Mouse (Mus musculus): ENCODE results near the gene H2-Q1. TPM values are rescaled to one million over a fixed set of nuclear protein-coding genes. Genes with fewer than 3 reads are reported as not detected.
"Not testable (repeated sequence)": the region's sequence is repeated elsewhere in the genome, so short reads cannot be mapped to it uniquely, and the experiment has no call there.

Gene H2-Q1
- polyA plus RNA-seq, 1 experiment from 2014 or later, result 0.74 TPM

DNA sequence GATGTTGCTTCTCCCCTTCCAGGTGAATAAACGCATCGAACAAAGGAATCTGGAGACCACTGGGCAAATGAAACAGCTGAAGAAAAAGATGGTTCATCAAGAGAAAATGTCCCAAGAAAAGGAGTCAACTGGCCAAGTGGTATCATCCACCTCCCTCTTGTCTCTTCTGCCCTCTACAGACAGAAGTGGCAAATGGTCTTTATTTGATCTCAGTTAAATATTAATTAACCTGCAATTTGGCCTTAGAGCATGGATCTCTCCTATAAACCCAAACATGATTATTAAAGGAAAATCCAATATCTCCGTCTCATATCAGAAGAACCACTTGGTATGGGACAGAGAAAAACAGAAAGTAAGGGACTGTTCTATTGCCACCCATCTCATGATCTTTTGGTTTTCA, 9.5 kb downstream of the H2-Q1 start:
- WGBS, result 54% methylated on average over 3 of the region's 3 CpGs
- H3K27me3 ChIP-seq (ENCODE audit: control insufficient read depth, insufficient read depth, low read length); ATAC-seq (ENCODE audit: insufficient read depth, low FRiP score); H3K4me1 ChIP-seq (ENCODE audit: control insufficient read depth, insufficient read depth, low read length); H3K4me2 ChIP-seq (ENCODE audit: low read depth, low read length); H3K4me3 ChIP-seq (replicated peaks; ENCODE audit: low read length); H3K36me3 ChIP-seq (ENCODE audit: control insufficient read depth, insufficient read depth, low read length); H3K9me3 ChIP-seq (replicated peaks; ENCODE audit: control insufficient read depth, low read length); H3K27ac ChIP-seq (ENCODE audit: low read length); H3K9ac ChIP-seq (ENCODE audit: low read length): not testable (repeated sequence)

GRCm38 (mm10) chr17:35331546-35331945, 11.3 kb downstream of the H2-Q1 start:
- not testable (repeated sequence) for H3K4me3 ChIP-seq (replicated peaks; ENCODE audit: low read length); H3K4me2 ChIP-seq (ENCODE audit: low read depth, low read length); H3K9me3 ChIP-seq (replicated peaks; ENCODE audit: control insufficient read depth, low read length); H3K36me3 ChIP-seq (ENCODE audit: control insufficient read depth, insufficient read depth, low read length); ATAC-seq (ENCODE audit: insufficient read depth, low FRiP score); H3K27ac ChIP-seq (ENCODE audit: low read length); H3K27me3 ChIP-seq (ENCODE audit: control insufficient read depth, insufficient read depth, low read length); H3K4me1 ChIP-seq (ENCODE audit: control insufficient read depth, insufficient read depth, low read length); H3K9ac ChIP-seq (ENCODE audit: low read length)
- 59% methylated on average over 6 of the region's 6 CpGs for WGBS

DNA sequence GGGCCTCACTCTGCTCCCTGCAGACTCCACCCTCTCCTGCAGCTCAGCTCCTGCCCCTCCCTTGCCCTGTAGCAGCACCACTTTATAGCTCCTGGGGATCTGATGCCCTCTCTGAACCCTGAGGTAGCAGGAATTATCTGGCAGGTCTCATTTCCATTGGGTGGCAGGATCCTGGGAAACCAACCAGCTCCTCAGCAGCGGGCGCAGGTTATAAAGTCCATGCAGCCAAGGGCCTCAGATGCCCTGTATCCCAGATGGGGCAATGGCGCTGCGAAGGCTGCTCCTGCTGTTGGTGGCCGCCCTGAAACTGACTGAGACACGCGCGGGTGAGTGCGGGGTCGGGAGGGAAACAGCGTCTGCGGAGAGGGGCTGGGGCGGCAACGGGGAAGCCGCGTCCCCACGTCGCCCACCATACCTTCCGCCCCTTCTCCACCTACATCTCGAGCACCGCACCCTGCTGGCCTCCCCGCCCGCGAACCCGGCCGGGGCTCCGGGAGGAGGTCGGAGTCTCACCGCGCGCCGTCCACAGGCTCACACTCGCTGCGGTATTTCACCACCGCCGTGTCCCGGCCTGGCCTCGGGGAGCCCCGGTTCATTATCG, 22.0 kb downstream of the H2-Q1 start, which contains the start of gene H2-Q2:
H2-Q2 (plus strand) TSS at position 172 of the 601 bp plus-strand sequence.
- no peaks in the 10 kb centered on the region for H3K9me3 ChIP-seq (replicated peaks; ENCODE audit: control insufficient read depth, low read length)
- H3K4me2 ChIP-seq (ENCODE audit: low read depth, low read length), result peak within 1 kb of the TSS; percentile 71
- H3K4me1 ChIP-seq (ENCODE audit: control insufficient read depth, insufficient read depth, low read length), result 0 out of 2 replicates have a peak, but pooled peaks cover 3% of the 10 kb centered on the region
- H3K9ac ChIP-seq (ENCODE audit: low read length), result peak within 1 kb of the TSS; percentile 48
- no peak within 1 kb of the TSS for H3K27ac ChIP-seq (ENCODE audit: low read length)
- H3K27me3 ChIP-seq (ENCODE audit: control insufficient read depth, insufficient read depth, low read length), result peaks cover 24% of the 10 kb centered on the region
- H3K4me3 ChIP-seq (replicated peaks; ENCODE audit: low read length), result peak within 1 kb of the TSS; percentile 50
- under 1% methylated on average over 39 of the region's 40 CpGs for WGBS
- peak; percentile 44 for ATAC-seq (ENCODE audit: insufficient read depth, low FRiP score)
- no peaks in the 10 kb centered on the region for H3K36me3 ChIP-seq (ENCODE audit: control insufficient read depth, insufficient read depth, low read length)

DNA sequence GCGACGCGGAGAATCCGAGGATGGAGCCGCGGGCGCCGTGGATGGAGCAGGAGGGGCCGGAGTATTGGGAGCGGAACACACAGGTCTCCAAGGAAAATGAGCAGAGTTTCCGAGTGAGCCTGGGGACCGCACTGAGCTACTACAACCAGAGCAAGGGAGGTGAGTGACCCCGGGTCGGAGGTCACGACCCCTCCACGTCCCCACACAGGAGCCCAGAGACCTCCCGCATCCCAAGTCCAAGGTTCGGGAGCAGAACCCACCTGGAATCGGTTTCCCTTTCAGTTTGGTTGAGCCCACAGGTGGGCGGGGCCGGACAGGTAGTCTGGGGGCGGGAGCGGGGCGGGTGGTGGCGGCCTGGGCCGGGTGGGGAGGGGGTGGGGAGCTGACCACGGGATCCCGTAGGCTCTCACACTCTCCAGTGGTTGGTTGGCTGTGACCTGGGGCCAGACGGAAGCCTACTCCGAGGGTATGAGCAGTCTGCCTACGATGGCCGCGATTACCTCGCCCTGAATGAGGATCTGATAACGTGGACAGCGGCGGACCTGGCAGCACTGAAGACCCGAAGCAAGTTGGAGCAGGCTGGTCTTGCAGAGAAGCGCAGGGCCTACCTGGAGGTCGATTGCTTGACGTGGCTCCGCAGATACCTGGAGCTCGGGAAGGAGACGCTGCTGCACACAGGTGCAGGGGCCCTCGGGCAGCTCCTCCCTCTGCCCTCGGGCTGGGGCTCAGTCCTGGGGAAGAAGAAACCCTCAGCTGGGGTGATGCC, 22.7 kb downstream of the H2-Q1 start:
- H3K4me3 ChIP-seq (replicated peaks; ENCODE audit: low read length), result peak overlapping the region; percentile 50
- peak overlapping the region; percentile 48 for H3K9ac ChIP-seq (ENCODE audit: low read length)
- H3K27ac ChIP-seq (ENCODE audit: low read length), result no peak overlapping the region
- no peaks in the 10 kb centered on the region for H3K36me3 ChIP-seq (ENCODE audit: control insufficient read depth, insufficient read depth, low read length)
- peak overlapping the region; percentile 71 for H3K4me2 ChIP-seq (ENCODE audit: low read depth, low read length)
- H3K4me1 ChIP-seq (ENCODE audit: control insufficient read depth, insufficient read depth, low read length), result 0 out of 2 replicates have a peak, but pooled peaks cover 3% of the 10 kb centered on the region
- peak; percentile 81 for ATAC-seq (ENCODE audit: insufficient read depth, low FRiP score)
- peaks cover 24% of the 10 kb centered on the region for H3K27me3 ChIP-seq (ENCODE audit: control insufficient read depth, insufficient read depth, low read length)
- H3K9me3 ChIP-seq (replicated peaks; ENCODE audit: control insufficient read depth, low read length), result no peaks in the 10 kb centered on the region
- WGBS, result 3% methylated on average over 46 of the region's 46 CpGs

DNA sequence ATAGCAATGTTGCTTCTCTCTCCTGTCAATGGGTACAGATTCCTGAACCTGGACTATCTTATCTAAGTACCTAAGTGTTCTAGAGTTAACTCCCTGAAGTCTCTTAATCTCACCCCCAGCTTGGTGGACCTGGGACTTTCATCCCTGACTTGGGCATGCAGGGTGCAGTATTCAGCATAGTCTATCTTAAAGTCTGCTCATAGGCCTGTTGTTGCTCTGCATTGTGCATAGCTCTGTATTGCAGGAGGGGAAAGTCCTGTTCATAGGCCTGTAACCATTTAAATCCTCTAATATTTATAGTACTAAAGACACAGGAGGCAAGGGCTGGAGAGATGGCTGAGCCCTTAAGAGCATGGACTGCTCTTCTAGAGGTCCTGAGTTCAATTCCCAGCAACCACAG, 27.5 kb downstream of the H2-Q1 start:
- H3K9me3 ChIP-seq (replicated peaks; ENCODE audit: control insufficient read depth, low read length); H3K27ac ChIP-seq (ENCODE audit: low read length); ATAC-seq (ENCODE audit: insufficient read depth, low FRiP score); H3K4me2 ChIP-seq (ENCODE audit: low read depth, low read length); H3K4me3 ChIP-seq (replicated peaks; ENCODE audit: low read length); H3K36me3 ChIP-seq (ENCODE audit: control insufficient read depth, insufficient read depth, low read length); H3K4me1 ChIP-seq (ENCODE audit: control insufficient read depth, insufficient read depth, low read length); H3K9ac ChIP-seq (ENCODE audit: low read length): not testable (repeated sequence)
- peaks cover 11% of the 10 kb centered on the region for H3K27me3 ChIP-seq (ENCODE audit: control insufficient read depth, insufficient read depth, low read length)

DNA sequence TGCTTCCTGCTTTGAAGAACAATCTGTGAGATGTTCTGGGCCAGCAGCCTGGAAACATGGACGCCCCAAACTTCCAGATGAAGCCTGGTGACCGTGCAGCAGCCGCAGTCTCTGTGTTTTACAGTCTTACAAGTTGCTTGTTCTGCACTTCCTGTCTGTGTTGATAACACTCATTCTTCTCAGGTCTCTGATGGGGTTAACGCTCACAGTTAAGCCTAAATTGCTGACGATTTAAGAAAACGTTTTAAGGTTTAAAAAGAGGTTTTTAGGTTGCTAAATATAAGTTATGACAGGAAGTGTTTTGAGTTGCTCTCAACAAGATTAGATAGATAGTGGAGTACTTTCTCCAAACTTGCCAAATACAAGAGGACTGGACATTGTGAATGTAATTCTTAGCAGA, 33.1 kb downstream of the H2-Q1 start:
- not testable (repeated sequence) for H3K4me2 ChIP-seq (ENCODE audit: low read depth, low read length); ATAC-seq (ENCODE audit: insufficient read depth, low FRiP score); H3K4me3 ChIP-seq (replicated peaks; ENCODE audit: low read length); H3K27ac ChIP-seq (ENCODE audit: low read length); H3K4me1 ChIP-seq (ENCODE audit: control insufficient read depth, insufficient read depth, low read length); H3K9me3 ChIP-seq (replicated peaks; ENCODE audit: control insufficient read depth, low read length); H3K27me3 ChIP-seq (ENCODE audit: control insufficient read depth, insufficient read depth, low read length); H3K9ac ChIP-seq (ENCODE audit: low read length); H3K36me3 ChIP-seq (ENCODE audit: control insufficient read depth, insufficient read depth, low read length)
- WGBS, result 45% methylated on average over 6 of the region's 6 CpGs

GRCm38 (mm10) chr17:35354071-35354470, 33.9 kb downstream of the H2-Q1 start:
- Histone ChIP-seq H3K36me3 (ENCODE audit: control insufficient read depth, insufficient read depth, low read length) (no peaks in the 10 kb centered on the region), H3K27ac (ENCODE audit: low read length) (no peak overlapping the region), H3K4me2 (ENCODE audit: low read depth, low read length) (no peak overlapping the region), H3K9me3 (replicated peaks; ENCODE audit: control insufficient read depth, low read length) (no peaks in the 10 kb centered on the region), H3K9ac (ENCODE audit: low read length) (no peak overlapping the region), H3K27me3 (ENCODE audit: control insufficient read depth, insufficient read depth, low read length) (peaks cover 5% of the 10 kb centered on the region; the same call in 1 of the 2 replicates), H3K4me3 (replicated peaks; ENCODE audit: low read length) (no peak overlapping the region), H3K4me1 (ENCODE audit: control insufficient read depth, insufficient read depth, low read length) (peaks cover 4% of the 10 kb centered on the region)
- no peak for ATAC-seq (ENCODE audit: insufficient read depth, low FRiP score)
- 74% methylated on average over 2 of the region's 2 CpGs for whole genome bisulfite sequencing

GRCm38 (mm10) chr17:35357086-35357485, 36.9 kb downstream of the H2-Q1 start:
- Histone ChIP-seq H3K4me2 (ENCODE audit: low read depth, low read length) (no peak overlapping the region), H3K9ac (ENCODE audit: low read length) (no peak overlapping the region), H3K36me3 (ENCODE audit: control insufficient read depth, insufficient read depth, low read length) (no peaks in the 10 kb centered on the region), H3K27ac (ENCODE audit: low read length) (no peak overlapping the region), H3K4me3 (replicated peaks; ENCODE audit: low read length) (no peak overlapping the region), H3K9me3 (replicated peaks; ENCODE audit: control insufficient read depth, low read length) (no peaks in the 10 kb centered on the region), H3K27me3 (ENCODE audit: control insufficient read depth, insufficient read depth, low read length) (peaks cover 5% of the 10 kb centered on the region; the same call in 1 of the 2 replicates), H3K4me1 (ENCODE audit: control insufficient read depth, insufficient read depth, low read length) (peaks cover 4% of the 10 kb centered on the region)
- WGBS, result 21% methylated on average over 1 of the region's 1 CpGs
- ATAC-seq (ENCODE audit: insufficient read depth, low FRiP score), result no peak

- H3K4me3 ChIP-seq (replicated peaks; ENCODE audit: low read length), result peak overlapping the region; percentile 47
- H3K4me2 ChIP-seq (ENCODE audit: low read depth, low read length), result peak overlapping the region; percentile 78
- H3K36me3 ChIP-seq (ENCODE audit: control insufficient read depth, insufficient read depth, low read length), result no peaks in the 10 kb centered on the region
- 12% methylated on average over 37 of the region's 38 CpGs for WGBS
- H3K4me1 ChIP-seq (ENCODE audit: control insufficient read depth, insufficient read depth, low read length), result peaks cover 4% of the 10 kb centered on the region
- peak overlapping the region; percentile 58 for H3K9ac ChIP-seq (ENCODE audit: low read length)
- H3K27ac ChIP-seq (ENCODE audit: low read length), result no peak overlapping the region
- peaks cover 5% of the 10 kb centered on the region; the same call in 1 of the 2 replicates for H3K27me3 ChIP-seq (ENCODE audit: control insufficient read depth, insufficient read depth, low read length)
- peak; percentile 17; the same call in 1 of the 2 replicates for ATAC-seq (ENCODE audit: insufficient read depth, low FRiP score)
- H3K9me3 ChIP-seq (replicated peaks; ENCODE audit: control insufficient read depth, low read length), result no peaks in the 10 kb centered on the region
Observed at GRCm38 (mm10) chr17:35358763-35359469, 38.7 kb downstream of the H2-Q1 start.

Measured in stomach, embryonic 16.5 days (tissue).